Comparison of ENCODE assay signal across 22 mouse cellular contexts in the genomic region with DNA sequence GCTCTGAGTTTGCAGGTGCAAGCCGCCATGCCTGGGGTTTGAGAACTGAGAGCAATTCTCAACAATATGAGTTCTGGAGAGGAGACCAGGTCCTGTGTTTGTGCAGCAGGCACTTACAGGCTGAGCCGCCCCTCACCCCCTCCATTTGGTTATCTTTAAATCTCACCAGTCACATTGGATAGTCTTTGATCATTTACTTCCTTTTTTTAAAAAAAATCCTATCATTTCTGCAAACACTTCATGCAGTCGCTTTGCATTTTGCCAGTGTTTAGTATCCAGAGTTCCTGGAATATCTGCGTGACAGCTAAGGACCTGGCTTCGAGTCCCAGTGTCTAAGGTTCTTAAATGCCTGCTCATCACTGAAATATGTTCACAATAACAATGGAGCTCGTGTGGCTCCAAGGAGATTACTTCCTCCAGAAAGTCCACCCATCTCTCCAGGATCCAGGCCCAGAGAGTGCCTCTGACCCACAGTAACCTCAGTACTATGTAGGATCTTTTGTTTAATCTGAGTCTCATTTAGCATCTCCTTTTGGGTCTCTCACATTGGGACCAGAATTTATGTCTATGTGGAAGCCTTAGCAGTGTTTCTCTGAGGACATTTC.
DNase-seq lines count a peak whose midpoint lies in the region; ATAC-seq and TF ChIP-seq lines count a peak whose summit lies in the region.
"Had no signal": no experiment of that assay in that cellular context is flagged by ENCODE, and none has a peak within 500 bp of the region (broad histone marks: within the 10 kb centered on the region; RNA-seq: fewer than 3 reads in every experiment).

No protein-coding gene starts in this region.

- ATAC-seq in lung, embryonic 15.5 days (ENCODE audit: borderline replicate concordance, extremely low read depth, low FRiP score, low TSS enrichment) = no peak
- peak; percentile 36 for ATAC-seq in G1E (ENCODE audit: extremely low read depth, insufficient number of reproducible peaks, low FRiP score, poor library complexity, severe bottlenecking)
- ATAC-seq: activated CD4-positive, CD25-positive, alpha-beta regulatory T cell, adult 4 months; forebrain, embryonic 14.5 days had no signal

- 32% methylated on average over 6 of the region's 6 CpGs for WGBS in lung, embryonic 15.5 days

- H3K36me3 ChIP-seq in lung, embryonic 15.5 days = no peaks in the 10 kb centered on the region
- H3K36me3 ChIP-seq in G1E (replicated peaks) = no peaks in the 10 kb centered on the region
- H3K36me3 ChIP-seq: embryonic facial prominence, embryonic 15.5 days; heart, embryonic 10.5 days; hindbrain, embryonic 15.5 days; neural tube, embryonic 15.5 days had no signal

- peak overlapping the region; percentile 46 for H3K27ac ChIP-seq in lung, embryonic 15.5 days
- H3K27ac ChIP-seq in layer of hippocampus, adult 2 months = no peak overlapping the region
- H3K27ac ChIP-seq: embryonic facial prominence, embryonic 15.5 days; gastrocnemius, adult 2 months; heart, embryonic 10.5 days; hindbrain, embryonic 15.5 days; liver, embryonic 14.5 days; neural tube, embryonic 15.5 days; stomach, postnatal 0 days had no signal

- no peaks in the 10 kb centered on the region for H3K27me3 ChIP-seq in lung, embryonic 15.5 days
- H3K27me3 ChIP-seq in G1E (ENCODE audit: insufficient read depth, low read length) = no peaks in the 10 kb centered on the region
- H3K27me3 ChIP-seq: embryonic facial prominence, embryonic 15.5 days; hindbrain, embryonic 15.5 days; neural tube, embryonic 15.5 days had no signal

- no peak for TF ChIP-seq CTCF in G1E (IDR thresholded peaks at IDR 0.05; ENCODE audit: low read depth, low read length)
- TF ChIP-seq CTCF in layer of hippocampus, adult 2 months (conservative IDR thresholded peaks at IDR 0.05) = no peak

- no peaks in the 10 kb centered on the region for H3K9me3 ChIP-seq in lung, embryonic 15.5 days
- H3K9me3 ChIP-seq in G1E (replicated peaks) = no peaks in the 10 kb centered on the region
- H3K9me3 ChIP-seq: embryonic facial prominence, embryonic 15.5 days; heart, embryonic 10.5 days; hindbrain, embryonic 15.5 days; neural tube, embryonic 15.5 days had no signal

- no peak overlapping the region for H3K4me2 ChIP-seq in lung, embryonic 15.5 days
- H3K4me2 ChIP-seq: embryonic facial prominence, embryonic 15.5 days; hindbrain, embryonic 15.5 days; midbrain, embryonic 11.5 days; neural tube, embryonic 15.5 days had no signal

- H3K4me3 ChIP-seq in lung, embryonic 15.5 days = no peak overlapping the region
- peak overlapping the region; percentile 14; the same call in 1 of the 2 replicates for H3K4me3 ChIP-seq in G1E (ENCODE audit: low read depth, low read length)
- H3K4me3 ChIP-seq in layer of hippocampus, adult 2 months = no peak overlapping the region
- H3K4me3 ChIP-seq: embryonic facial prominence, embryonic 15.5 days; gastrocnemius, adult 2 months; heart, embryonic 10.5 days; hindbrain, embryonic 15.5 days; neural tube, embryonic 15.5 days had no signal

- H3K4me1 ChIP-seq in lung, embryonic 15.5 days = peaks cover 7% of the 10 kb centered on the region; the same call in 1 of the 2 replicates
- H3K4me1 ChIP-seq in G1E (ENCODE audit: insufficient read depth, low read depth, low read length) = peaks cover 61% of the 10 kb centered on the region
- H3K4me1 ChIP-seq: embryonic facial prominence, embryonic 15.5 days; heart, embryonic 10.5 days; hindbrain, embryonic 15.5 days; neural tube, embryonic 15.5 days had no signal

- no peak for DNase-seq in lung, postnatal 4 days
- DNase-seq in 3T3-L1 (ENCODE audit: low read depth, low spot score) (peak; percentile 24), G1E (ENCODE audit: low spot score) (no peak), liver (no peak)
- peak; percentile 30 for DNase-seq in lung, postnatal 10 days
- DNase-seq in layer of hippocampus, adult 2 months (ENCODE audit: low spot score in 2 of 2) = no peak
- DNase-seq: adrenal gland, adult 8-10 months; cerebellum, adult 18-20 months; gastrocnemius, adult 2 months; kidney, adult 8-10 months; kidney, postnatal 25 days; layer of hippocampus, adult 9-11 months had no signal

- no peak overlapping the region for H3K9ac ChIP-seq in lung, embryonic 15.5 days
- H3K9ac ChIP-seq: embryonic facial prominence, embryonic 15.5 days; hindbrain, embryonic 15.5 days; liver, embryonic 14.5 days; neural tube, embryonic 15.5 days had no signal

Comparison
In these comparisons a context has a peak if more than half of its experiments do, and no peak if none do; other contexts are left out.
1. DNase-seq: peak in 3T3-L1 (single experiment) and lung, postnatal 10 days (single experiment); none in lung, postnatal 4 days (0 of 2), G1E (single experiment), layer of hippocampus, adult 2 months (0 of 2) and liver (single experiment).